Mouse (Mus musculus) spleen, postnatal 10 days (tissue): ENCODE data around the gene Anks3.

Experiments used
- DNase-seq, 2 experiments: peaks; one replicate each; pipeline ENCODE4 v3.0.0; 2021 to 2022; ENCODE audit warnings: low spot score in 2 of 2

The Anks3 gene

DNA sequence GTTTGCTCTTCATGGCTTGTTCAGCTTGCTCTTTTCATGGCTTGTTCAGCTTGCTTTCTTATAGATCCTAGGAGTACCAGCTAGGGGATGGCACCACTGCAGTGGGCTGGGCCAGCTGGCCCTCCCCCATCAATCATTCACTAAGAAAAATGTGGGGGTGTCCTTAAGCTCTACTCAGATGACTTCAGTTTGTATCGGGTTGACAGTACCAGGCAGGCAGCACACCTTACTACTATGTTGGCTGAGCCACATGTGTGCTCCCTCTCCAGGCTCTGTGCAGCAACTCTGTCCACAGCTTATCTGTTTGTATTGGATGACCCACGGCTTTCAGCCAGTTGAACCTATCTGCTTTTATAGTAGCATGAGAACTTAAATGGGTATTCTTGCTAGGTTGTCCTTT lies 35.5 kb downstream of the Anks3 start:
- no peak for DNase-seq

DNA sequence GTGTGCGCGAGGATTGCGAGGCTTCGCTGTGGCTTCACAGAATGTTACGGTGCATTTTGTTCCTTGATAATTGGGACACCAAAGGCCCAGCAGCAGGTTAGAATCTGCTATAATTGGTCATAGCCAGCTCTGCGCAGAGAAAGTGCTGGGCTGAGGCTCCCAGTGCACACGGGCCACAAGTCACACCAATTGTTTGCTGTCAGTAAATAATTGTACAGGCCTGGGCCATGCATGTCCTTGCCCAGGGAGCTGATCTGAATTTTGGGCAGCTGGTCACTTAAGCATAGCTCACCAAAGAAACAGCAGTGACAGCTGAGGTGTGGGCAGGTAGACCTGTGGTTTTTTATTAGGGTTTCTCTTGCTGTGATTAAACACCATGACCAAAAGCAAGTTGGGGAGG lies 36.0 kb downstream of the Anks3 start:
- DNase-seq: no peak

GRCm38 (mm10) chr16:4923996-4924395 lies 40.0 kb downstream of the Anks3 start:
- no peak for DNase-seq

DNA sequence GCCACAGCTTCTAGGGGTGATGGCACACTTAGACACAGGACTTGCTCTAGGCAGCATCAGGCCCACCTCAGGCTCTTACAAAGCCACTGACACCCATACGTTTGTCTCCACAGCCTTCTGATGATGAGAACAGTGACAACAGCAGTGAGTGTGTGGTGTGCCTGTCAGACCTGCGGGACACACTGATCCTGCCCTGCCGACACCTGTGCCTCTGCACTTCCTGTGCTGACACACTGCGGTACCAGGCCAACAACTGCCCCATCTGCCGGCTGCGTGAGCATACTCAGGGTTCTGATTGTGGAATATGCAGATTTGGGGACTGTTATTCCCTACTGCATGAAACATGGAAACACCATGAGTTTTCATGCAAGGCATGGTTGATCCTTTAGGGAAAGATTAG lies 41.5 kb downstream of the Anks3 start:
- no peak for DNase-seq

DNA sequence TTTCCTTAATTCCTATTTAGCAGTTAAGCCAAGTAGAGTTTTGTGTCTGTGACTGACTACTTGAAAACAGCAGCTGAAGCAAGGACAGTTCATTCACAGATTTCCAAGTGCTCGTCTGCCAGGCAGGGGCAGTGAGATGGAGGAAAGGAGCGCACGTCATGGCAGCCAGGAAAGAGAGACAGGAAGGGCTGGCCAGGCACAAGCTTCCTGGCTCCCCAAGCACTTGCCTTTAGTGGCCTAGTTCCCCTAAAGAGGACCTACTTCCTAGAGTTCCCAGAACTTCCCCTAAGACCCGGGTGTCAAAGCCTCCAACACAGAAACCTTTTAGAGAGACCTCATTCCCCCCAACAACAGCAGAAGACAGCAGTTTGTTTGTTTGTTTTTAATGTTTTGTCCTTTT lies 43.4 kb downstream of the Anks3 start:
- no peak for DNase-seq

GRCm38 (mm10) chr16:4916608-4917007 lies 47.4 kb downstream of the Anks3 start:
- no peak for DNase-seq

DNA sequence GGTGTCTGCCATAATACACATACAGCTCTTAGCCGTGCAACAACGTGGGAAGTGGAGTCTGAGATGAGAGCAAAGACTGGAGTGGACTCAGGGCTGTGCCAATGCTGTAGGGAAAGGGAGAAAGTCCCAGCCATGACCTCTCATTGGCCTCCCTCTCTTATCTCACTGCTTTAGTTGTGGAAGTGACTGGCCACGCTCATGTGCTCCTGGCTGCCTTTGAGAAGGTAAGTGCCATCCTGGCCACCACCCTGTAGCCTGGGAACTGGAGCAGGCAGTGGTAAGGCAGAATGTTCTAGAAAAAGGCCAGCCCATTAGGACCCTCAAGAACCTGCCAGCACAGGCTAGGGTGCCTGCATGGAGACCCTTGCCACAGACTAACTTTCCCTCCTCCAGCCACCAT lies 48.1 kb downstream of the Anks3 start:
- DNase-seq: no peak

DNA sequence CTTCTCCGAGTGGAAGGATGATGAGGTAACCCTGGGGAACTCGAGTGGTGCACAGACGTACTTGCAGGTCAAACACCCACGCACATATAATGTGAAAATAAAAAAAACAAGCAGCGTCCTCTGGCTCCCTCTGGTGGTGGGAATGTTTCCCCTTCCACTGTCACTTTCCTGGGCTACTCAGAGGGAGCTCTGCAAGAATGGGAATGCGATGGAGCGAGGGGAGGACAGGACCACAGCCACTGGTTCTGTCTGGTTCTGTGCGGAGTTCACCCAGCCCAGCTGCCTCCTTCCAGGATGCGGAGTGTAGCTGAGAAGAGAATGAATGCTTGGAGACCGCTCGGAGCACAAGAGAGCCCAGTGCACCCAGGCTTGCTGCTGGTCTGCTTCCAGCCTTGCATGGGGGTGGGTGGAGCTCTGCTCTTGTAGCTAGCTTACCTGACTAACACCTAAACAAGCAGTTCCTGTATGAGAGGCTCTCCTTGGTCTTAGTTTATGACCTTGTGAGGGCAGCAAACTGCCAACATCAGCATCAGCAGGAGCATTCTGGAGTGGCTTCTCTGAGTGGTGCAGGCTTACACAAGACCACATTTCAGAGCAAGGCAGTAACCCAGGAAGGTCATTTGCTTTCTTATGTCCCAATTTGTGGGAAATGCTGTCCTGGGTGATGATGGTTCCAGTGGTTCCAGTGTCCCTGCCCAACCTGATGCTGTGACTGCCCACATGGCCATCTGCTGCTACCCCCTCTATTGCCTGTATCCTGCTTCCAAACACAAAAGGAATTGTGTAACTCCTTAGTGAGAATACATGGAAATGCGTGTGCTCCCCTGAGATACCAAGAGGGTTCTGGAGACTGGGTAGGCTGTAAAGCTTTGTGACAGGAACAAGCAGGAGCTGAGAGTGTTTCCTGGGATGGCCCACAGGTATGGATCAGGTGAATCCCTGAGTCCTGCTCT lies 49.9 kb downstream of the Anks3 start:
- DNase-seq: peak; percentile 79 to 88

- peak in 1 of 2 experiments; percentile 24 for DNase-seq
Observed at GRCm38 (mm10) chr16:4912907-4913782, 50.9 kb downstream of the Anks3 start.

DNA sequence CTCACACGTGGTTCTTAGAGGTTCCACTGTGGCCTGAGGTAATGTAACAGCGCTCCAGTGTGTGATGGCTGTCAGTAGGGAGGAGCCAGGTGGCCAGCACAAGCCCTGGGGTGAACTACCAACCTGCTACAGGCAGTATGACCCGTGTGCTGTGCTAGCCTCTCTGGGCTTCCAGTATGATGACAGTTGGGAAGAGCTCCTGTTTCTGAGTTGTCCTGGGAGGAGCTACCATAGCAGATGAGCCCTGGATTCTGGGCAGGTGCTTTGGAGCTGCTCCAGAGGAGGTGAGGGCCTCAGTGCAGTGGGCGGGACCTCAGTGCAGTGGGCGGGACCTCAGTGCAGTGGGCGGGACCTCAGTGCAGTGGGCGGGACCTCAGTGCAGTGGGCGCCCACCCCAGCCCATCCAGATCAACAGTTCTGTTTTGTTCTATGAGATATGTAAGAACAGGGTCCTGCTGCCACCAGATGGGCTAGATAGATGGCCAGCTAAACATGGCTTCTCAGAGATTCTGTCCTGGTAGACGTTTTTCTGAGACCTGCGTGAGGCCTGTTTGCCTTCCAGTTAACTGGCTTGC lies 51.8 kb downstream of the Anks3 start:
- DNase-seq: no peak

- no peak for DNase-seq
Observed at GRCm38 (mm10) chr16:4910758-4911157, 53.2 kb downstream of the Anks3 start.

- DNase-seq: peak in 1 of 2 experiments; percentile 48
Observed at GRCm38 (mm10) chr16:4909745-4910144, 54.3 kb downstream of the Anks3 start.

GRCm38 (mm10) chr16:4907972-4908371 lies 56.0 kb downstream of the Anks3 start:
- peak in 1 of 2 experiments; percentile 68 for DNase-seq

GRCm38 (mm10) chr16:4907386-4907785 lies 56.6 kb downstream of the Anks3 start:
- DNase-seq: no peak

- DNase-seq: no peak
Observed at GRCm38 (mm10) chr16:4906559-4906958, 57.4 kb downstream of the Anks3 start.

DNA sequence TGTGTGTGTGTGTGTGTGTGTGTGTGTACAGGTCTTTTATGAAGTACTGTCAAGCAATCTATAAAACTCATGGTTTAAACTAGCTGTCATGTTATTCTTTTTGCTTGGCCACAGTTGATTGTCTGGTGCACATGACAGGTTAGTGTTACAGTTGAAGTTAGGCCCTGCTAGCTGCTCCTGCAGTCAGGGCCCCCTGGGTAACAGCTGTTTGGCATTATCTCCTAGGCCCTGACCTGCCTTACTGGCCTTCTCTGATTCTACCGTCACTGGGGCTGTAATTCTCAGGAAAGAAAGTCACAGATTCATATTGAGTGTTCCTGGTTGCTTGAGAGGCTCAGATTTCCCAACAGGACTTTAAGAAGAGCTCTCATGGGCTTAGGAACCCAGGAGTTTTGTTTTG lies 58.4 kb downstream of the Anks3 start:
- DNase-seq: no peak

- DNase-seq: no peak
Observed at GRCm38 (mm10) chr16:4904878-4905277, 59.1 kb downstream of the Anks3 start.

- no peak for DNase-seq
Observed at GRCm38 (mm10) chr16:4903491-4904102, 60.4 kb downstream of the Anks3 start.

DNA sequence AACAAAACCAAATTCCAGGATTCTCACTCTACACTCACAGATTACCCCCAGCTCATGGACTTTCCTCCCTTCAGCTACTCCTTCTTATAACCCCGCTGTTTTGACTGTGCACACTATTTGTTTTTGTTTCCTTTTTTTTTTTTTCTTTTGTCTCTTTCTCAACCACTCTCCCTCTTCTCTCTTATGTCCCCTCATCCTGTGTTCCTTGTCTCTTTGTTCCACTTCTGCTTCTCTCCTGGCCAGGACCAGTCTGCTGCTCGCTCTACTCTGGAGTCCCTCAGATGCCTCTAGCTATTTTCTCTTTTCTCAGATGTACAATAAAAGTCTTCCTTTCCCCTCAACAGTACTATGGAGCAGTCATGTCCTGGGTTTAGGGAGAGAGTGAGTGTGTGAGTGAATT lies 61.6 kb downstream of the Anks3 start:
- DNase-seq: no peak

GRCm38 (mm10) chr16:4901167-4901566 lies 62.8 kb downstream of the Anks3 start:
- DNase-seq: no peak

DNA sequence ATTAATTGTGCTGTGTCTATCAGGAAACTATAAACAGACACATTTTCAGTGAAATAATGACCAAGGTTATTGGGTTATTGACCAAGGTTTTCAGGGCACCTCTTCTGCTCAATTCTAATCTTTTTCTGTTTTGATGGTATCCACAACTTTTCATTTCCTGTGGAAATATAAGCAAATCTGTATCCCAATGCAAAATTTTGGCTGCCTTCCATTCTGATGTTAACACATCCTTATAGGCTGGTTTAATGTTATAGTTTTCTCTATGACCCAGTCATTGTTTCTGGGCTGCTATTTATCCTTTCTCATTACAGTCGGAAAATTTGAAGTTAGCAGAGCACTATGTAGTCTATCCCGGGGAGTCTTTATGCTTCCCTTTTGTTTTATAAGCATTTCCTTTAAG lies 64.3 kb downstream of the Anks3 start:
- DNase-seq: no peak

GRCm38 (mm10) chr16:4898881-4899280 lies 65.1 kb downstream of the Anks3 start:
- DNase-seq: peak in 1 of 2 experiments; percentile 73
